Mouse (Mus musculus): Measurements from ENCODE around the gene Farp1. TPM values are rescaled to one million over a fixed set of nuclear protein-coding genes. Genes with fewer than 3 reads are reported as not detected.

Farp1 gene
- polyA plus RNA-seq, 2 experiments, result 43.3 to 78.5 TPM

DNA sequence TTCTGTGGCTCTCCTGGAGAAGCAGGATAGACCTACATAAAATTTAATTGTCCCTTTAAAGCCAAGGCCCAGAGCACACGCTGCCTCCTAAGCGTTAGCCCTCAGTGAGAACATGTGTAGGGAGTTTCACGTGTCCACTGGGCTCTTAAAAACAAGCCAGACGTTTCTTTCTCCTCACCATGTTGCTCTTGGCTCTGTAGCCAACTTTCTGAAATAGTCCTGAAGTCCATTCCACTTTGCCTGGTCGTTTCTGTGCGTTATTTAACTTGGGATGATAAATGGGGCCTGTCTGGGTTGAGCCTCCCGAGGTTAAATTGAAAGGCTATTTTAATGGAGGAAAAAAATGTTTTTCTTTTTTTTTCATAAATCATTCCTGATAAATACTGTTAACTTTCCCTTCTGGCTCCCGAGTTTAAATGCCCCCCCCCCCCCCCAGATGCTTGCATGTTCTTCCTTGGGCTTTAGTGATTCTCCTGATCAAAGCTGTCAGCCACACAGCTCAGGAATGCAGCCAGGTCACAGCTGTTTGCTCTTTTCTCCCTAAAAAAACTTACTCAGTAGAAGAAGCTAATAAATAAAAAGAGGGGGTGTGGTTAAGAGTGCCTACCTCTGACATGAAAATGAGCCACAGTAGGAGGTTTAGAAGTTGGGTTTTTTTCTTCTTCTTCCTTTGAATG lies 73.6 kb downstream of the Farp1 start:
- Histone ChIP-seq H3K36me3 (ENCODE audit: control insufficient read depth, insufficient read depth, low read length) (peaks cover 2% of the 10 kb centered on the region; the same call in 1 of the 2 replicates), H3K4me3 (replicated peaks; ENCODE audit: low read length) (no peak overlapping the region), H3K4me2 (replicated peaks; ENCODE audit: low read depth, low read length, severe bottlenecking) (peak overlapping the region; percentile 20; the same call in 1 of the 2 replicates), H3K27ac (replicated peaks; ENCODE audit: low read depth, low read length) (peak overlapping the region; percentile 77), H3K27me3 (ENCODE audit: control insufficient read depth, insufficient read depth, low read length) (no peaks in the 10 kb centered on the region), H3K9me3 (ENCODE audit: control insufficient read depth, low read length) (no peaks in the 10 kb centered on the region), H3K4me1 (ENCODE audit: control insufficient read depth, insufficient read depth, low read length) (peaks cover 76% of the 10 kb centered on the region), H3K9ac (ENCODE audit: low read depth, low read length, severe bottlenecking) (no peak overlapping the region)
- DNase-seq (ENCODE audit: low spot score), result peak; percentile 85
- ATAC-seq (ENCODE audit: low FRiP score, low read depth), result peak; percentile 81
- 4% methylated on average over 8 of the region's 8 CpGs for WGBS
- TF ChIP-seq POLR2A (IDR thresholded peaks at IDR 0.05; ENCODE audit: borderline replicate concordance, extremely low read depth, insufficient read depth, insufficient read length), result no peak

DNA sequence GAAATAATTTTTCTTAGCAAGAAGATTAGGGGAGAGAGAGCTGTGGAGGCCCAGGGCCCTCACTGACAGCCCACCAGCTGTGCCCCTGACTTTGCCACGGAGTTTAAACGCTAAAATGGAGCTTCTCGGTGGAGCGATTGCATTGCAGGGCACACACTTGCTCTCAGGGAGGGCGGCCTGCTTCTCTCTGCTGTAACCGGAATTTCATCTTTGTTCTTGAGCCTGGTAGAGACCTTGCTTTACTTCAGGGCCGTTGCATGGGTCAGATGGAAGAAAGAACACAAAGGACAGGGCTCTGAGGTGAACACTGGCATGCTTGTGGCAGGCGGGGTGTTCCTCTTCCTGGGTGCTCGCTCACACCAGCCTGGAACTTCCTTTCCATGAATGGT lies 74.1 kb downstream of the Farp1 start:
- WGBS, result 8% methylated on average over 8 of the region's 9 CpGs
- ATAC-seq (ENCODE audit: low FRiP score, low read depth) (peak; percentile 28; the same call in 1 of the 2 replicates), DNase-seq (ENCODE audit: low spot score) (no peak)
- Histone ChIP-seq H3K36me3 (ENCODE audit: control insufficient read depth, insufficient read depth, low read length) (no peaks in the 10 kb centered on the region), H3K27ac (replicated peaks; ENCODE audit: low read depth, low read length) (peak overlapping the region; percentile 64), H3K4me3 (replicated peaks; ENCODE audit: low read length) (no peak overlapping the region), H3K27me3 (ENCODE audit: control insufficient read depth, insufficient read depth, low read length) (no peaks in the 10 kb centered on the region), H3K4me1 (ENCODE audit: control insufficient read depth, insufficient read depth, low read length) (peaks cover 71% of the 10 kb centered on the region), H3K9me3 (ENCODE audit: control insufficient read depth, low read length) (no peaks in the 10 kb centered on the region), H3K9ac (ENCODE audit: low read depth, low read length, severe bottlenecking) (0 out of 2 replicates have a peak overlapping the region, but pooled peaks have one; percentile 5), H3K4me2 (replicated peaks; ENCODE audit: low read depth, low read length, severe bottlenecking) (peak overlapping the region; percentile 20; the same call in 1 of the 2 replicates)
- no peak for TF ChIP-seq POLR2A (IDR thresholded peaks at IDR 0.05; ENCODE audit: borderline replicate concordance, extremely low read depth, insufficient read depth, insufficient read length)

DNA sequence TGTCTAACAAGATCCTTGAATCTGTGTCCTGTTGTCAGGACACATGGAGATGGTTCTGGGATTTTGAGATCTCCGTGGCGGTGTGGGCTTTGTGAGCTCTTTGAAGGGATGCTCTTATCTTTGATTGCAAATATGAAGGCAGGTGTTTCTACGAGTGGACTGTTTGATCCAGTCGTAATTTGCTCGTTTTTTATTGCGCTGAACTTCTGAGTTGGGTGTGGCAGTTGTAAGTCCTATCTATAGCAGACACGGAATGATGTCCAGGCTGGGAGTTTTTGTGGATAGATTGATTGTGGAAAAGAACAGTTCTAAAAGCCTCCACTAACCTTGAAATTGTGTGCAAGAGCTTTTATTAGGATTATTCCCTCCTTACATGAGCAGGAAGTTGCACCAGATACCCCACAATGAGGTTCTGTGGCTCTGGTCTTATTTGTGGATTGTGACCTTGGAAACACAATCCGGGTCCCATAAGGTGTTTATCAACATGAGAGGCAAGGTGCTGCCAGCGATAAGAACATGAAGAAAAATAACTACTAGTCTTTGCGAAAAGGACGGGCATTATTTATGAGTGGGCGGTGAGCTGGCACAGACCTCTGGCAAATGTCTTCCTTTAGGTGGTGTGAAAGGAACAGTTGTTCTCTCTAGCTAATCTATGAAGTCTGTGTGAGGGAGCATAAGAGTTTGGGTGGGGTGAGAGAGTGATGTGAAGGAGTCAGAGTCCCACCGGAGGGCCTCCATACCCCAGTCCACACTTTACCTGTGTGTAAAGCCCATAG lies 75.7 kb downstream of the Farp1 start:
- 63% methylated on average over 13 of the region's 13 CpGs for WGBS
- Histone ChIP-seq H3K4me2 (replicated peaks; ENCODE audit: low read depth, low read length, severe bottlenecking) (no peak overlapping the region), H3K9me3 (ENCODE audit: control insufficient read depth, low read length) (no peaks in the 10 kb centered on the region), H3K4me1 (ENCODE audit: control insufficient read depth, insufficient read depth, low read length) (peaks cover 59% of the 10 kb centered on the region), H3K36me3 (ENCODE audit: control insufficient read depth, insufficient read depth, low read length) (peaks cover 7% of the 10 kb centered on the region), H3K27me3 (ENCODE audit: control insufficient read depth, insufficient read depth, low read length) (no peaks in the 10 kb centered on the region), H3K9ac (ENCODE audit: low read depth, low read length, severe bottlenecking) (no peak overlapping the region), H3K27ac (replicated peaks; ENCODE audit: low read depth, low read length) (no peak overlapping the region), H3K4me3 (replicated peaks; ENCODE audit: low read length) (no peak overlapping the region)
- ATAC-seq (ENCODE audit: low FRiP score, low read depth) (no peak), DNase-seq (ENCODE audit: low spot score) (no peak)
- TF ChIP-seq POLR2A (IDR thresholded peaks at IDR 0.05; ENCODE audit: borderline replicate concordance, extremely low read depth, insufficient read depth, insufficient read length), result no peak

DNA sequence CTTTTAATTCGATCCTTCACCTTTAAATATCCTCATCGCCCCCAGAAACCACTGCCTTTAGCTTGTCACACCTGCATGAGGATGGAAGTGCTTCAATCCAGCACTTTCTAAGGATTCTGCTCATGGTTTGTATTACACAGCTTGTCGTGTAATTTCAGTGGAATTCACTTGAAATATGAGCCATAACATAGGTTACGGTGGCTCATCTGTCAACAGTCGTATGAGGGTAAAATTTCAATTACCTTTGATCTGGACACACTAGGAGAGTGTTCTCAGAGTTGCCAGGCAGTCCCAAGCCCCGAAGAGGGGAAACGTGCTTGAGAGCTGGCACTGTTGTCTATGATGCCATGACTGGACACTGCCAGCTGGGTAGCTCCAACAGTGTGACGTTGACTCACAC lies 77.1 kb downstream of the Farp1 start:
- no peak for DNase-seq (ENCODE audit: low spot score)
- peaks cover 8% of the 10 kb centered on the region for H3K36me3 ChIP-seq (ENCODE audit: control insufficient read depth, insufficient read depth, low read length)
- H3K27me3 ChIP-seq (ENCODE audit: control insufficient read depth, insufficient read depth, low read length), result no peaks in the 10 kb centered on the region
- ATAC-seq (ENCODE audit: low FRiP score, low read depth), result no peak
- H3K4me2 ChIP-seq (replicated peaks; ENCODE audit: low read depth, low read length, severe bottlenecking), result no peak overlapping the region
- H3K27ac ChIP-seq (replicated peaks; ENCODE audit: low read depth, low read length), result no peak overlapping the region
- WGBS, result 58% methylated on average over 8 of the region's 8 CpGs
- H3K4me1 ChIP-seq (ENCODE audit: control insufficient read depth, insufficient read depth, low read length), result peaks cover 45% of the 10 kb centered on the region
- no peaks in the 10 kb centered on the region for H3K9me3 ChIP-seq (ENCODE audit: control insufficient read depth, low read length)
- no peak for TF ChIP-seq POLR2A (IDR thresholded peaks at IDR 0.05; ENCODE audit: borderline replicate concordance, extremely low read depth, insufficient read depth, insufficient read length)
- no peak overlapping the region for H3K4me3 ChIP-seq (replicated peaks; ENCODE audit: low read length)
- H3K9ac ChIP-seq (ENCODE audit: low read depth, low read length, severe bottlenecking), result no peak overlapping the region

- Histone ChIP-seq H3K36me3 (ENCODE audit: control insufficient read depth, insufficient read depth, low read length) (peaks cover 11% of the 10 kb centered on the region), H3K27me3 (ENCODE audit: control insufficient read depth, insufficient read depth, low read length) (no peaks in the 10 kb centered on the region), H3K4me3 (replicated peaks; ENCODE audit: low read length) (no peak overlapping the region), H3K9ac (ENCODE audit: low read depth, low read length, severe bottlenecking) (no peak overlapping the region), H3K4me1 (ENCODE audit: control insufficient read depth, insufficient read depth, low read length) (peaks cover 34% of the 10 kb centered on the region), H3K27ac (replicated peaks; ENCODE audit: low read depth, low read length) (no peak overlapping the region), H3K4me2 (replicated peaks; ENCODE audit: low read depth, low read length, severe bottlenecking) (no peak overlapping the region), H3K9me3 (ENCODE audit: control insufficient read depth, low read length) (no peaks in the 10 kb centered on the region)
- no peak for TF ChIP-seq POLR2A (IDR thresholded peaks at IDR 0.05; ENCODE audit: borderline replicate concordance, extremely low read depth, insufficient read depth, insufficient read length)
- 87% methylated on average over 6 of the region's 6 CpGs for WGBS
- DNase-seq (ENCODE audit: low spot score) (no peak), ATAC-seq (ENCODE audit: low FRiP score, low read depth) (no peak)
Measured at GRCm38 (mm10) chr14:121113785-121114184, 78.8 kb downstream of the Farp1 start.

Data from limb, embryonic 14.5 days (tissue).